Mouse (Mus musculus) lung, postnatal 0 days (tissue): Measurements from ENCODE around the gene Fam178b.

Experiments used
- CTCF ChIP-seq: IDR thresholded peaks from 2 replicates; pipeline ENCODE4 v1.5.1; 2016; ENCODE audit warnings: antibody characterized with exemption, mild to moderate bottlenecking
- EP300 ChIP-seq: IDR thresholded peaks from 2 replicates; pipeline ENCODE4 v1.6.1; 2016; ENCODE audit warnings: antibody characterized with exemption, mild to moderate bottlenecking, control low read depth

DNA sequence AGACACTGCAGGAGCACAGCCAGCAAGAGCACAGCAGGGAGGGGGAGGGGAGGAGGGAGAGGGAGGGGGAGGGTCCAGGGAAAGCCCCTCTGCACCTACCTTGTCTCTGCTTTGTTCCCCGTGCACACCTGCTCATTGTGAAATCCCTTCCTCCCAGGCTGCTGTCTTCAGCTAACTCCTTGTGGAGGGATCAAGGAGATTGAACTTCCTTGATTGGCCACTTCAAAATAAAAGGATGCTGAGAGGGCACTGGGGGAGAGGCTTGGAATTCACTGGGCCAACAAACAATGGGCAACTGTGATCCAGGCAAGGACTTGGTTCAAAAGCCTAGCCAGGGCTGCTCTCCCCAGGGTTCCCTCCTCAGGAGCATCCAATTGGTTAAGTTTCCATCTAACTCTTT, 89.9 kb downstream of the Fam178b start:
- TF ChIP-seq EP300 = no peak
- TF ChIP-seq CTCF = no peak
